Mouse (Mus musculus): ENCODE data around the gene Itgb2. TPM values are rescaled to one million over a fixed set of nuclear protein-coding genes. Genes with fewer than 3 reads are reported as not detected.
A peak's percentile ranks its signal among the peaks of the same experiment; 100 is the strongest.

Gene Itgb2
- polyA plus RNA-seq, 1 experiment from 2014 or later = 1.5 TPM

DNA sequence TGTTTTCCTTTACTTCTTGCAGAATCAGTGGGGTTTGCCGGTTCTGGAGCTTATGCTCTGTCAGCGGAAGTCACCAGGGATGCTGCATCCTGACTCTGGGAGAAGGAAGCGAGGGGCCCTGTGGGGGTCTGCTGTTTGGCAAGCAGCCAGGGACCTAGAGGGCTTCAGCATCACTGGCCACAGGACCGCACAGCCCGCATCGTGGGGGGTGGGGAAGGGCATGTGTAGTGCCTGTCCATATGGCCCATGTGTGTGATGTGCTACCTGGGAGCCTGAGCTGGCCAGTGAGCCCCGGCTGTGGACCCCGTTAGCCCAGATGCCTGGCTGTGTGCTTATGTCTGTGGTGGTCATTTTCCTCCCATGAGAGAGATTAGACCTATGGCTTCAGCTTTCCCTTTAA is 59.7 kb downstream of the Itgb2 start:
- WGBS = 79% methylated on average over 8 of the region's 8 CpGs
- peaks cover 16 to 36% of the 10 kb centered on the region in 2 experiments for H3K4me1 ChIP-seq (ENCODE audit: control insufficient read depth in 2 of 2, insufficient read depth in 2 of 2, low read length in 2 of 2)
- peaks cover 80% of the 10 kb centered on the region for H3K36me3 ChIP-seq (ENCODE audit: control insufficient read depth, insufficient read depth, low read length)
- H3K27ac ChIP-seq (replicated peaks in 1 of 2; ENCODE audit: control insufficient read depth in 1 of 2, insufficient read depth in 1 of 2, low read depth in 2 of 2, low read length in 2 of 2) = peak overlapping the region in 1 of 2 experiments; percentile 66; a peak in 2 of 4 replicates
- peak overlapping the region; percentile 34; the same call in 1 of the 2 replicates for H3K9ac ChIP-seq (ENCODE audit: low read length)
- no peak overlapping the region; the same call in 1 of the 2 replicates for H3K4me2 ChIP-seq (ENCODE audit: low read length)
- H3K4me3 ChIP-seq (ENCODE audit: control insufficient read depth in 1 of 2, insufficient read depth in 1 of 2, low read depth in 1 of 2, low read length in 2 of 2) = no peak overlapping the region
- no peaks in the 10 kb centered on the region for H3K27me3 ChIP-seq (ENCODE audit: control insufficient read depth, insufficient read depth, low read length)
- ATAC-seq (ENCODE audit: insufficient number of reproducible peaks, insufficient read depth, low FRiP score, low read depth) = no peak
- H3K9me3 ChIP-seq (ENCODE audit: control insufficient read depth, low read length) = no peaks in the 10 kb centered on the region

DNA sequence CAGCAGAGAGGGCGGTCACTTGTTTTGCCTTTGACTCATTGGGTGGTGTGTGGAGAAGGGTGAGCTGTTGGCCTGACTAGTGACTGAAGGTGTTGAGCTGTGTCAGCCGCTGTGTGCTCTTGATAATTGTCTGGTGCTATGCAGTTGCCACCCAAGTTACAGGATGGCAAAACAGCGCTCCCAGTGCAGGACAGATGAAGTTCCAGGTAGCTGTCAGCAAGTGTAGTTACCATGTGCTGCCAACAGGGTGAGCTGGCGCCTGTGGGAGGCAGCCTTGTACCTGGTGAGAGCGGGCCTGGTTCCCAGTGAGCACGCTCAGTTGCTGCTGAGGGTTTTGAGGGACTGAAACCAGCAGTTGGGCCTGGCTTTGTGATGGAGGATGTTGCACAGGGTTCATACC is 60.8 kb downstream of the Itgb2 start:
- ATAC-seq (ENCODE audit: insufficient number of reproducible peaks, insufficient read depth, low FRiP score, low read depth) = 0 out of 2 replicates have a peak, but pooled peaks have one; percentile 5
- H3K27me3 ChIP-seq (ENCODE audit: control insufficient read depth, insufficient read depth, low read length) = no peaks in the 10 kb centered on the region
- peaks cover 88% of the 10 kb centered on the region for H3K36me3 ChIP-seq (ENCODE audit: control insufficient read depth, insufficient read depth, low read length)
- 42% methylated on average over 6 of the region's 6 CpGs for WGBS
- peaks cover 16 to 36% of the 10 kb centered on the region in 2 experiments for H3K4me1 ChIP-seq (ENCODE audit: control insufficient read depth in 2 of 2, insufficient read depth in 2 of 2, low read length in 2 of 2)
- H3K27ac ChIP-seq (replicated peaks in 1 of 2; ENCODE audit: control insufficient read depth in 1 of 2, insufficient read depth in 1 of 2, low read depth in 2 of 2, low read length in 2 of 2) = no peak overlapping the region; a peak in 1 of 4 replicates
- no peaks in the 10 kb centered on the region for H3K9me3 ChIP-seq (ENCODE audit: control insufficient read depth, low read length)
- no peak overlapping the region for H3K9ac ChIP-seq (ENCODE audit: low read length)
- H3K4me2 ChIP-seq (ENCODE audit: low read length) = no peak overlapping the region
- H3K4me3 ChIP-seq (ENCODE audit: control insufficient read depth in 1 of 2, insufficient read depth in 1 of 2, low read depth in 1 of 2, low read length in 2 of 2) = no peak overlapping the region

DNA sequence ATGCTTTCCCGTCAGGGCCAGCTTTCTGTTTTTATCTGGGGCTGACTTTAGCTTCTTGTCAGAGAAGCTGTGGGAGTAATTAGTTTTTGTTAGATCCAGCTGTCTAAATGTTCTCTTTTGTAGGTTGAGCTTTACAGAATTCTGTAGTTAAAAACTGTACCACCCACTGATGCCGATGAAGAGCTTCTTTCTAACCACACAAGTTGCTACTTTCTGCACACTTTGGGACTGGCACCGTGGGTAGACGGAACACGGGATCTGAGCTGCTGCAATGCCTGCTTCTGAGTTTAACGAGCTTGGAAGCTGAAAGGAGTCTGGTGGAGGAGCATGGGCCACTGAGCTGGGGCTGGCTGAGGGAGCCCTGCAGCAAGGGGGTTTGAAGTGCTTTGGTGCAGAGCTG is 61.5 kb downstream of the Itgb2 start:
- Histone ChIP-seq H3K36me3 (ENCODE audit: control insufficient read depth, insufficient read depth, low read length) (peaks cover 90% of the 10 kb centered on the region), H3K27me3 (ENCODE audit: control insufficient read depth, insufficient read depth, low read length) (no peaks in the 10 kb centered on the region), H3K4me2 (ENCODE audit: low read length) (no peak overlapping the region), H3K9me3 (ENCODE audit: control insufficient read depth, low read length) (no peaks in the 10 kb centered on the region), H3K4me3 (ENCODE audit: control insufficient read depth in 1 of 2, insufficient read depth in 1 of 2, low read depth in 1 of 2, low read length in 2 of 2) (no peak overlapping the region), H3K4me1 (ENCODE audit: control insufficient read depth in 2 of 2, insufficient read depth in 2 of 2, low read length in 2 of 2) (peaks cover 16 to 29% of the 10 kb centered on the region in 2 experiments), H3K9ac (ENCODE audit: low read length) (no peak overlapping the region; the same call in 1 of the 2 replicates), H3K27ac (replicated peaks in 1 of 2; ENCODE audit: control insufficient read depth in 1 of 2, insufficient read depth in 1 of 2, low read depth in 2 of 2, low read length in 2 of 2) (no peak overlapping the region)
- WGBS = 69% methylated on average over 6 of the region's 6 CpGs
- ATAC-seq (ENCODE audit: insufficient number of reproducible peaks, insufficient read depth, low FRiP score, low read depth) = no peak

DNA sequence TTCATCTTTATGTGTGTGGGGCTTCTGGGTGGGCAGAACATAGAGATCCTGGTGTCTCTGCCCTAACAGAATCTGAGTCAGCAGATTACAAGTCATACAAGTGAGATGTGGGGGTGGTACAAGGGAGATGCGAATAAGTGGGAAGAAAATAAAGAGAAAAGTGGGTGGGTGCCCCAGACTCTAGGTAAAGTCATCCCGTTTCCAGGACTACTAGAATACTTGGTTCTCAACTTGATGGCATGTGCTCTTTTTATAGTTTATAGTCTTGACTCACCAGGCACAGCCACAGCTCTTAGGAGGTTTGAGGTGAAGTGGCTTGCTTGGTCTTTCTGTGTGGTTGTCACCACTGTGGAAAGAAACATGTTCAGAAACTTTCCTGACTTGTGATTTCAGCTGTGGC is 66.0 kb downstream of the Itgb2 start:
- Histone ChIP-seq H3K27me3 (ENCODE audit: control insufficient read depth, insufficient read depth, low read length) (no peaks in the 10 kb centered on the region), H3K4me3 (ENCODE audit: control insufficient read depth in 1 of 2, insufficient read depth in 1 of 2, low read depth in 1 of 2, low read length in 2 of 2) (no peak overlapping the region), H3K27ac (replicated peaks in 1 of 2; ENCODE audit: control insufficient read depth in 1 of 2, insufficient read depth in 1 of 2, low read depth in 2 of 2, low read length in 2 of 2) (no peak overlapping the region), H3K4me1 (ENCODE audit: control insufficient read depth in 2 of 2, insufficient read depth in 2 of 2, low read length in 2 of 2) (peaks cover 4 to 5% of the 10 kb centered on the region in 2 experiments; a peak in 2 of 4 replicates), H3K4me2 (ENCODE audit: low read length) (no peak overlapping the region), H3K9ac (ENCODE audit: low read length) (no peak overlapping the region), H3K9me3 (ENCODE audit: control insufficient read depth, low read length) (no peaks in the 10 kb centered on the region), H3K36me3 (ENCODE audit: control insufficient read depth, insufficient read depth, low read length) (peaks cover 81% of the 10 kb centered on the region)
- no peak for ATAC-seq (ENCODE audit: insufficient number of reproducible peaks, insufficient read depth, low FRiP score, low read depth)
- 87% methylated on average over 2 of the region's 2 CpGs for WGBS

DNA sequence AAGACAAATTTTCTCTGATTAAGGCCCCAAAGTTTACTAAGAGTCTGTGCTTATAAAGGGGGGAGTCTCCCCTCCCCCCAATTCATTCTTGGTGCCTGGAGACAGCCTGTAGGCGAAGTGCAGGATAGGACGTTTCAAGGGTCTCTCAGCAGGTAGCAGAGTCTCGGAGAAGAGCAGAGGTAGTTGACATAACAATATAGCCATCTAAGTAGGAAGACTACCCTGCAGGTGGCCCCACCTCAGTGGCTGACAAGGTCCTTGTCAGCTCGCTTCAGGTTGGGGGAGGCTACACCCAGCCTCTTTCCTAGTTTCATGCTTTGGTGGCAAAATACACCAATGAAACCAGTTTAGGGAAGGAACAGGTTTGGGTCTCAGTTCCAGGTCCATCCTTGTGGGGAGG is 73.0 kb downstream of the Itgb2 start:
- no peak overlapping the region for H3K27ac ChIP-seq (replicated peaks in 1 of 2; ENCODE audit: control insufficient read depth in 1 of 2, insufficient read depth in 1 of 2, low read depth in 2 of 2, low read length in 2 of 2)
- no peak overlapping the region for H3K4me2 ChIP-seq (ENCODE audit: low read length)
- H3K27me3 ChIP-seq (ENCODE audit: control insufficient read depth, insufficient read depth, low read length) = no peaks in the 10 kb centered on the region
- H3K4me1 ChIP-seq (ENCODE audit: control insufficient read depth in 2 of 2, insufficient read depth in 2 of 2, low read length in 2 of 2) = peaks cover 18 to 23% of the 10 kb centered on the region in 2 experiments
- WGBS = 61% methylated on average over 4 of the region's 4 CpGs
- H3K4me3 ChIP-seq (ENCODE audit: control insufficient read depth in 1 of 2, insufficient read depth in 1 of 2, low read depth in 1 of 2, low read length in 2 of 2) = no peak overlapping the region
- no peak overlapping the region for H3K9ac ChIP-seq (ENCODE audit: low read length)
- H3K36me3 ChIP-seq (ENCODE audit: control insufficient read depth, insufficient read depth, low read length) = peaks cover 17% of the 10 kb centered on the region
- ATAC-seq (ENCODE audit: insufficient number of reproducible peaks, insufficient read depth, low FRiP score, low read depth) = no peak
- peaks cover 3% of the 10 kb centered on the region; the same call in 1 of the 2 replicates for H3K9me3 ChIP-seq (ENCODE audit: control insufficient read depth, low read length)

DNA sequence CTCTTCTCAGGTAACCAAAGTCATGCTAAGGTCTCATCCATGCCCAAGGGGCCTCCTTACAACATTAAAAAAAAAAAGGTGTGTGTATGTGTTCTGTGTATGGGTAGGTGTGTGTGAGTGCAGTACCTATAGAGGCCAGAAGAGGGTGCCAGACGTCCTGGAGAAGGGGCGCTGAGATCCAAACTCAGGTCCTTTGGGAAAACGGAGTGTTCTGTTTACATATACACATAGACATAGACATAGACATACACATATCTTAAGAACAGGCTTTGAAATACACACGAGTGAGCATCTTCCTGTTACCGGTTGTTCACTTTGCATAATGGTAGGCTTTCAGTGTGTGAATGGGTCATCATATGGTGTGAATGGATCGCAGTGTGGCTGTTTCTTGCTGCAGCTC is 74.1 kb downstream of the Itgb2 start:
- H3K4me2 ChIP-seq (ENCODE audit: low read length) = no peak overlapping the region
- H3K27ac ChIP-seq (replicated peaks in 1 of 2; ENCODE audit: control insufficient read depth in 1 of 2, insufficient read depth in 1 of 2, low read depth in 2 of 2, low read length in 2 of 2) = no peak overlapping the region
- ATAC-seq (ENCODE audit: insufficient number of reproducible peaks, insufficient read depth, low FRiP score, low read depth) = no peak
- peaks cover 13% of the 10 kb centered on the region; the same call in 1 of the 2 replicates for H3K36me3 ChIP-seq (ENCODE audit: control insufficient read depth, insufficient read depth, low read length)
- peaks cover 3% of the 10 kb centered on the region; the same call in 1 of the 2 replicates for H3K9me3 ChIP-seq (ENCODE audit: control insufficient read depth, low read length)
- H3K9ac ChIP-seq (ENCODE audit: low read length) = no peak overlapping the region
- H3K27me3 ChIP-seq (ENCODE audit: control insufficient read depth, insufficient read depth, low read length) = no peaks in the 10 kb centered on the region
- WGBS = 93% methylated on average over 6 of the region's 6 CpGs
- peaks cover 17 to 19% of the 10 kb centered on the region in 2 experiments for H3K4me1 ChIP-seq (ENCODE audit: control insufficient read depth in 2 of 2, insufficient read depth in 2 of 2, low read length in 2 of 2)
- H3K4me3 ChIP-seq (ENCODE audit: control insufficient read depth in 1 of 2, insufficient read depth in 1 of 2, low read depth in 1 of 2, low read length in 2 of 2) = no peak overlapping the region

DNA sequence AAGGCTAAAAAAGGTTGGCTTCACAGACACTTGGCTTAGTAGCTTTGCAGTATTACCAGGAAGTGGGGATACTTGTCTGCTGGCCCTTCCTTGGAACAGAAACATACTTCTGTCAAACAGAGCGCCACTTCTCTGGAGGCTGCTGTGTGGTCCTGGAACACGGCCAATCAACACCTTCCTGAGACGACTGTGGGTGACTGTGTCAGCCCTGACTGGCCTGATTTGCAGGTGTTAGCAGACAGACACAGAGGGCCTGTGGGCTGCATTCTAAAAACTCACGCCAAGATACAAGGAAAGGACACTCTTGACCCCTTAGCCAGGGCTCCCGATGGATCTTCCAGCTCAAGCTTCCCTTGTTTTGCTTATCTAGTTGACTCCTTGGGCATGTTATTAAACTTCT is 74.9 kb downstream of the Itgb2 start:
- H3K9me3 ChIP-seq (ENCODE audit: control insufficient read depth, low read length) = peaks cover 3% of the 10 kb centered on the region; the same call in 1 of the 2 replicates
- no peak for ATAC-seq (ENCODE audit: insufficient number of reproducible peaks, insufficient read depth, low FRiP score, low read depth)
- H3K4me3 ChIP-seq (ENCODE audit: control insufficient read depth in 1 of 2, insufficient read depth in 1 of 2, low read depth in 1 of 2, low read length in 2 of 2) = no peak overlapping the region
- H3K27me3 ChIP-seq (ENCODE audit: control insufficient read depth, insufficient read depth, low read length) = no peaks in the 10 kb centered on the region
- H3K36me3 ChIP-seq (ENCODE audit: control insufficient read depth, insufficient read depth, low read length) = peaks cover 15% of the 10 kb centered on the region
- H3K4me2 ChIP-seq (ENCODE audit: low read length) = no peak overlapping the region
- peaks cover 15 to 19% of the 10 kb centered on the region in 2 experiments for H3K4me1 ChIP-seq (ENCODE audit: control insufficient read depth in 2 of 2, insufficient read depth in 2 of 2, low read length in 2 of 2)
- WGBS = 32% methylated on average over 5 of the region's 5 CpGs
- peak overlapping the region; percentile 96 to 97 for H3K27ac ChIP-seq (replicated peaks in 1 of 2; ENCODE audit: control insufficient read depth in 1 of 2, insufficient read depth in 1 of 2, low read depth in 2 of 2, low read length in 2 of 2)
- no peak overlapping the region for H3K9ac ChIP-seq (ENCODE audit: low read length)

DNA sequence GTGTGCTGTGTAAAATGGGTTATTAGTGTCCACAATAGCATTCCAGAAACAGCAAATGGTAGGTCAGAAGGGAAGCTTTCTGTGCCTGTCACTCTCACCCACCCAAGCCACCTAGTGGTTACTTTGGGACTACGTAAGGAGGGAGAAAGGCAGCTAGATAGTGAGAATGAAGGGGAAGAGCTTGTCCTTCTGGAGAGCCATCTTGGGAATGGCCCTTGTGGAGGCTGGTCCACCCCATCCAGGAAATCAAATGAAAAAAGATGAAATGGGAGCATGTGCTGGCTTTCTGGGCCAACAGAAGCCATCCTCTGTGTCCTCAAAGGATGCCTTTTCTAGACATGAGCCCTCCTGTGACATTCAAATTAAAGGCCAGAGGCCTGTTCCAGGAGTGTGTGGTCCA is 75.3 kb downstream of the Itgb2 start:
- Histone ChIP-seq H3K4me3 (ENCODE audit: control insufficient read depth in 1 of 2, insufficient read depth in 1 of 2, low read depth in 1 of 2, low read length in 2 of 2) (peak overlapping the region; percentile 81 to 96; a peak in 2 of 4 replicates), H3K9me3 (ENCODE audit: control insufficient read depth, low read length) (peaks cover 3% of the 10 kb centered on the region; the same call in 1 of the 2 replicates), H3K4me2 (ENCODE audit: low read length) (peak overlapping the region; percentile 97), H3K27ac (replicated peaks in 1 of 2; ENCODE audit: control insufficient read depth in 1 of 2, insufficient read depth in 1 of 2, low read depth in 2 of 2, low read length in 2 of 2) (peak overlapping the region; percentile 96 to 97), H3K36me3 (ENCODE audit: control insufficient read depth, insufficient read depth, low read length) (peaks cover 19% of the 10 kb centered on the region), H3K9ac (ENCODE audit: low read length) (0 out of 2 replicates have a peak overlapping the region, but pooled peaks have one; percentile 86), H3K4me1 (ENCODE audit: control insufficient read depth in 2 of 2, insufficient read depth in 2 of 2, low read length in 2 of 2) (peaks cover 15 to 19% of the 10 kb centered on the region in 2 experiments), H3K27me3 (ENCODE audit: control insufficient read depth, insufficient read depth, low read length) (no peaks in the 10 kb centered on the region)
- no peak for ATAC-seq (ENCODE audit: insufficient number of reproducible peaks, insufficient read depth, low FRiP score, low read depth)
- 13% methylated on average over 1 of the region's 1 CpGs for WGBS
